Mouse (Mus musculus) liver, adult 2 months (tissue): ENCODE measurements around the gene Mecom.

Source experiments
- CTCF ChIP-seq: fragments of 200-500 bp; IDR thresholded peaks from 2 replicates; pipeline ENCODE4 v1.5.1; 2011; ENCODE audit warnings: low read depth, low read length, control low read depth
- POLR2A ChIP-seq: fragments of 200-500 bp; IDR thresholded peaks from 2 replicates; pipeline ENCODE4 v1.6.1; 2011; ENCODE audit warnings: low read length, control low read depth; ENCODE audit not compliant: insufficient read depth; ENCODE audit errors: extremely low read depth

DNA sequence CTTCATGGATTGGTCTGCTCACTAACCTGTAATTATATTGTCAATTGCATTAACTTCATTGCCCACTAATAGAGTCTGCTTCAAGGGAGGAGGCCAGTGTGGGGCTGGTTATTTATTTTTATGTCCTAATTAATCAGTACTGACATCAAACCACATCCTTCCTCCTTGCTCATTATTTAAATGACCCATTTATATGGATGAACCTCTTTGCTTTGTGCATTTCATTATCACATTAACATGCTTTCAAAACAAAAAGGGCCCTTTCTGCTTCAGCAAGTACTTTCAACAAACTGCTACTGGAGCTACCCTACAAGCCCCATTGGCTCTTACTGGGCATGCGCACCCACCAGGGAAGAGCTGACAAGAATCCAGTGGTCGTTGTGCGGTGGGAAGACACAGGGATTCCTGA lies 393.9 kb downstream of the Mecom start:
- TF ChIP-seq CTCF (no peak), POLR2A (no peak)
